Mouse (Mus musculus): ENCODE measurements at regions not wholly inside any gene's neighbourhood (a gene's known extent, or its start where the extent isn't known, plus 50 kb on each side); places are given as distances from the start of the nearest gene placed in this dataset.

GRCm38 (mm10) chr11:44163049-44163448 is 236.8 kb upstream of the Il12b start:
- no peaks in the 10 kb centered on the region for H3K27me3 ChIP-seq (ENCODE audit: insufficient read depth, low read length)
- H3K4me3 ChIP-seq (ENCODE audit: low read length) = no peak overlapping the region
- H3K9me3 ChIP-seq (ENCODE audit: low read length) = no peaks in the 10 kb centered on the region
- no peak for TF ChIP-seq CTCF (IDR thresholded peaks at IDR 0.05; ENCODE audit: low read depth)
- DNase-seq (ENCODE audit: low spot score) = no peak
- H3K4me1 ChIP-seq (ENCODE audit: insufficient read depth, low read length) = no peaks in the 10 kb centered on the region
- ATAC-seq = no peak
- H3K9ac ChIP-seq (replicated peaks; ENCODE audit: low read length) = no peak overlapping the region
- 60% methylated on average over 4 of the region's 4 CpGs for WGBS
- H3K27ac ChIP-seq = no peak overlapping the region
- no peak overlapping the region for H3K4me2 ChIP-seq (ENCODE audit: low read depth, low read length)
- no peaks in the 10 kb centered on the region for H3K36me3 ChIP-seq (ENCODE audit: insufficient read depth, low read length)

DNA sequence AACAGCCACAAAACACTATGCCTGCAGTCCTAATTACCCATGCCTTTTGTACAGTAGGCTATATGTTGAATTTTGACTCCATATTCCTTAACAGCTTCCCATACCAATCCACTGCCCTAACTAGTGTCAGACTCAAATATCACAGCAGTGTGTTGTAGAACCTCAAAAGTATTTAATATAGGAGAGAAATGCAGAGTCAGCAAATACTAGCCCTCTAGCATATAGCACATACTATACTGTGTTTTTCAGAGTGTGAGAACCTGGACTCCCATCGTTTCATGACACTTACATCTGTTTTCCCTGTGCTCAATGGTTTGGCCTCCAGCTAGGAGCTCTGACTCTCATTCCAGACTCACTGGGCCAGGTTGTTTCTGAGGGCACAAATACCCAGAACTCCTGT is 236.1 kb upstream of the Il12b start:
- DNase-seq (ENCODE audit: low spot score) (no peak), ATAC-seq (no peak)
- TF ChIP-seq CTCF (IDR thresholded peaks at IDR 0.05; ENCODE audit: low read depth) = no peak
- no peaks in the 10 kb centered on the region for H3K27me3 ChIP-seq (ENCODE audit: insufficient read depth, low read length)
- 75% methylated on average over 1 of the region's 1 CpGs for WGBS
- H3K36me3 ChIP-seq (ENCODE audit: insufficient read depth, low read length) = no peaks in the 10 kb centered on the region
- no peak overlapping the region for H3K4me2 ChIP-seq (ENCODE audit: low read depth, low read length)
- H3K9me3 ChIP-seq (ENCODE audit: low read length) = no peaks in the 10 kb centered on the region
- H3K9ac ChIP-seq (replicated peaks; ENCODE audit: low read length) = no peak overlapping the region
- no peak overlapping the region for H3K27ac ChIP-seq
- H3K4me1 ChIP-seq (ENCODE audit: insufficient read depth, low read length) = no peaks in the 10 kb centered on the region
- H3K4me3 ChIP-seq (ENCODE audit: low read length) = no peak overlapping the region

DNA sequence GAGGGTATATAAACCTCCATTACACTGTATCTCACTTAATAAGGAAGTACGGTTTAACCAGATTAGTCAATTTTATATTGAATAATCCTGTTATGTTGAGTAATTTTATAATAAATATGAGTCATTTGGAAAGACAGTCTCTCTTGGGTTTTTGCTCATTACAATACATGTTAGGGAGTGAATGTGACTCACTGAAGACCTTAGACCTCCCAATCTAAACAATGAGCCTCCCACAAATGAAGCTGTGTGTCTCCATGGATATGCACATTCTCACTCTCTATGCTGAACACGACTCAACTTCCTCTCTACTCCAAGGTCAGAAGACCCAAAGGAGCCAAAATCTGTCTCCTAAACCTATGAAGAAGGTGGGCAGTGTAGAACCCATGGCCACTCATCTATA is 235.7 kb upstream of the Il12b start:
- Histone ChIP-seq H3K4me2 (ENCODE audit: low read depth, low read length) (no peak overlapping the region), H3K36me3 (ENCODE audit: insufficient read depth, low read length) (no peaks in the 10 kb centered on the region), H3K4me3 (ENCODE audit: low read length) (no peak overlapping the region), H3K9ac (replicated peaks; ENCODE audit: low read length) (no peak overlapping the region), H3K27me3 (ENCODE audit: insufficient read depth, low read length) (no peaks in the 10 kb centered on the region), H3K27ac (no peak overlapping the region), H3K9me3 (ENCODE audit: low read length) (no peaks in the 10 kb centered on the region), H3K4me1 (ENCODE audit: insufficient read depth, low read length) (no peaks in the 10 kb centered on the region)
- no peak for TF ChIP-seq CTCF (IDR thresholded peaks at IDR 0.05; ENCODE audit: low read depth)
- DNase-seq (ENCODE audit: low spot score) (no peak), ATAC-seq (no peak)
- 58% methylated on average over 2 of the region's 2 CpGs for WGBS

DNA sequence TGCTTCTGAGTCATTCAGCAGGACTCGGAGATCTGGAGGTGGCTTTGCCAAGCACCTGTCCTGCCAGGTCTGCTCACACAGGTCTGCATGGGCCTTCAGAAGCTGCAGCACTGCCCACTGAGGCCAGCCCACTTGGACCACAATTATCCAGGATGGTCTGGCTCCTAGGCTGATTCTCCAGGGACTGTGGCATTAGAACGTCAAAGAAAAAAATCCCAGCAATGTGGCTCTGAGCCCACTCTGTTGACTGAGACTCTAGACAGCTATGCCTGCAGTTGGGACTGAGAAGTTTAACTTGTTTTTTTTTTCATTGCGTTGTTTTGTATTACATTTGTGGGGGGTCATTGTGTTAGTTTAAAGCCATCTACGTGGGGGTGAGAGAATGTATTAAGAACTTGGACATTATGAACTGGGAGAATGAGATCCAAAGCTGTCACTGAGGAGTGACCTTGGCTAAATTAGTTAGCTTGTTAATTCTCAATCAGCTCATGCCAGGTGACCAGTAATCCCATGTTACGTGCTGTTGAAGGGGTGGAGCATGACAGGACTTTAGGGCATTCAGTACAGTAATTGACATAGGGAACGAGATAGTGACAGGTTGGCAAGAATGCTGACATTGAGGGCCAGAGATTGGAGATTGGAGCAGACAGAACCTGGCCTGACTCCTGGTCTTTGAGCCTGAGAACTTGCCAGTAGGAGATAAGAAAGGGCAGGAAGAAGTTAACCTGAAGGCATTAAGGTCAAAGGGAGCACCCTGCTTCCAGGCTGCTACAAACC is 232.0 kb upstream of the Il12b start:
- Histone ChIP-seq H3K4me3 (ENCODE audit: low read length) (no peak overlapping the region), H3K4me1 (ENCODE audit: insufficient read depth, low read length) (no peaks in the 10 kb centered on the region), H3K4me2 (ENCODE audit: low read depth, low read length) (no peak overlapping the region), H3K9ac (replicated peaks; ENCODE audit: low read length) (no peak overlapping the region), H3K9me3 (ENCODE audit: low read length) (no peaks in the 10 kb centered on the region), H3K27me3 (ENCODE audit: insufficient read depth, low read length) (no peaks in the 10 kb centered on the region), H3K27ac (no peak overlapping the region), H3K36me3 (ENCODE audit: insufficient read depth, low read length) (no peaks in the 10 kb centered on the region)
- ATAC-seq (no peak), DNase-seq (ENCODE audit: low spot score) (no peak)
- 66% methylated on average over 6 of the region's 6 CpGs for WGBS
- TF ChIP-seq CTCF (IDR thresholded peaks at IDR 0.05; ENCODE audit: low read depth) = no peak

- 72% methylated on average over 4 of the region's 4 CpGs for WGBS
- ATAC-seq (no peak), DNase-seq (ENCODE audit: low spot score) (no peak)
- Histone ChIP-seq H3K9me3 (ENCODE audit: low read length) (no peaks in the 10 kb centered on the region), H3K9ac (replicated peaks; ENCODE audit: low read length) (no peak overlapping the region), H3K4me3 (ENCODE audit: low read length) (no peak overlapping the region), H3K27me3 (ENCODE audit: insufficient read depth, low read length) (no peaks in the 10 kb centered on the region), H3K4me2 (ENCODE audit: low read depth, low read length) (no peak overlapping the region), H3K36me3 (ENCODE audit: insufficient read depth, low read length) (no peaks in the 10 kb centered on the region), H3K4me1 (ENCODE audit: insufficient read depth, low read length) (no peaks in the 10 kb centered on the region), H3K27ac (no peak overlapping the region)
- no peak for TF ChIP-seq CTCF (IDR thresholded peaks at IDR 0.05; ENCODE audit: low read depth)
Observed at GRCm38 (mm10) chr11:44172478-44172877, 227.4 kb upstream of the Il12b start.

GRCm38 (mm10) chr11:44173196-44173595 is 226.7 kb upstream of the Il12b start:
- DNase-seq (ENCODE audit: low spot score) (no peak), ATAC-seq (no peak)
- H3K9me3 ChIP-seq (ENCODE audit: low read length) = no peaks in the 10 kb centered on the region
- WGBS = 91% methylated on average over 1 of the region's 1 CpGs
- no peak for TF ChIP-seq CTCF (IDR thresholded peaks at IDR 0.05; ENCODE audit: low read depth)
- H3K4me2 ChIP-seq (ENCODE audit: low read depth, low read length) = no peak overlapping the region
- H3K4me3 ChIP-seq (ENCODE audit: low read length) = no peak overlapping the region
- H3K4me1 ChIP-seq (ENCODE audit: insufficient read depth, low read length) = no peaks in the 10 kb centered on the region
- no peaks in the 10 kb centered on the region for H3K27me3 ChIP-seq (ENCODE audit: insufficient read depth, low read length)
- H3K36me3 ChIP-seq (ENCODE audit: insufficient read depth, low read length) = no peaks in the 10 kb centered on the region
- no peak overlapping the region for H3K9ac ChIP-seq (replicated peaks; ENCODE audit: low read length)
- H3K27ac ChIP-seq = no peak overlapping the region

GRCm38 (mm10) chr11:44174548-44174947 is 225.3 kb upstream of the Il12b start:
- Histone ChIP-seq H3K9me3 (ENCODE audit: low read length) (no peaks in the 10 kb centered on the region), H3K27ac (no peak overlapping the region), H3K9ac (replicated peaks; ENCODE audit: low read length) (no peak overlapping the region), H3K36me3 (ENCODE audit: insufficient read depth, low read length) (no peaks in the 10 kb centered on the region), H3K4me3 (ENCODE audit: low read length) (no peak overlapping the region), H3K27me3 (ENCODE audit: insufficient read depth, low read length) (no peaks in the 10 kb centered on the region), H3K4me2 (ENCODE audit: low read depth, low read length) (no peak overlapping the region), H3K4me1 (ENCODE audit: insufficient read depth, low read length) (no peaks in the 10 kb centered on the region)
- no peak for DNase-seq (ENCODE audit: low spot score)
- ATAC-seq = no peak
- WGBS = 88% methylated on average over 2 of the region's 2 CpGs
- TF ChIP-seq CTCF (IDR thresholded peaks at IDR 0.05; ENCODE audit: low read depth) = no peak

Data from hindbrain, postnatal 0 days (tissue).